Mouse (Mus musculus) adrenal gland, adult 8-10 months (tissue): Measurements from ENCODE around the gene Epha3. TPM values are rescaled to one million over a fixed set of nuclear protein-coding genes. Genes with fewer than 3 reads are reported as not detected.

Experiments
- DNase-seq: peaks from one replicate; pipeline ENCODE4 v3.0.0; 2022
- total RNA-seq, 4 experiments: library from RNA; stranded (reverse); gene quantifications; 2 replicates each; pipeline ENCODE4 v1.2.4; 2022

The Epha3 gene
- total RNA-seq, 4 experiments from 2014 or later = 0.63 to 3.1 (median 1.00) TPM

GRCm38 (mm10) chr16:63782101-63782500 lies 81.9 kb downstream of the Epha3 start:
- no peak for DNase-seq

- DNase-seq = no peak
Observed at GRCm38 (mm10) chr16:63780151-63780550, 83.8 kb downstream of the Epha3 start.

GRCm38 (mm10) chr16:63777811-63778210 lies 86.2 kb downstream of the Epha3 start:
- no peak for DNase-seq

GRCm38 (mm10) chr16:63772566-63772965 lies 91.4 kb downstream of the Epha3 start:
- DNase-seq = no peak

- DNase-seq = no peak
Observed at GRCm38 (mm10) chr16:63767589-63767988, 96.4 kb downstream of the Epha3 start.

GRCm38 (mm10) chr16:63761177-63761576 lies 102.8 kb downstream of the Epha3 start:
- DNase-seq = no peak

- DNase-seq = no peak
Observed at GRCm38 (mm10) chr16:63760112-63760511, 103.9 kb downstream of the Epha3 start.

- no peak for DNase-seq
Observed at GRCm38 (mm10) chr16:63753052-63753451, 110.9 kb downstream of the Epha3 start.

GRCm38 (mm10) chr16:63747817-63748216 lies 116.2 kb downstream of the Epha3 start:
- no peak for DNase-seq

- DNase-seq = no peak
Observed at GRCm38 (mm10) chr16:63745465-63745864, 118.5 kb downstream of the Epha3 start.

GRCm38 (mm10) chr16:63743208-63743854 lies 120.6 kb downstream of the Epha3 start:
- no peak for DNase-seq

GRCm38 (mm10) chr16:63719235-63719634 lies 144.7 kb downstream of the Epha3 start:
- DNase-seq = no peak

GRCm38 (mm10) chr16:63717317-63717716 lies 146.7 kb downstream of the Epha3 start:
- no peak for DNase-seq

GRCm38 (mm10) chr16:63706912-63707868 lies 156.8 kb downstream of the Epha3 start:
- DNase-seq = no peak

- DNase-seq = no peak
Observed at GRCm38 (mm10) chr16:63689371-63689770, 174.6 kb downstream of the Epha3 start.

- no peak for DNase-seq
Observed at GRCm38 (mm10) chr16:63684211-63684610, 179.8 kb downstream of the Epha3 start.

- DNase-seq = no peak
Observed at GRCm38 (mm10) chr16:63674426-63674825, 189.5 kb downstream of the Epha3 start.

- no peak for DNase-seq
Observed at GRCm38 (mm10) chr16:63673236-63673840, 190.6 kb downstream of the Epha3 start.

- DNase-seq = no peak
Observed at GRCm38 (mm10) chr16:63665897-63666464, 198.0 kb downstream of the Epha3 start.

- no peak for DNase-seq
Observed at GRCm38 (mm10) chr16:63658302-63658974, 205.5 kb downstream of the Epha3 start.

- DNase-seq = no peak
Observed at GRCm38 (mm10) chr16:63657743-63658142, 206.2 kb downstream of the Epha3 start.

- DNase-seq = no peak
Observed at GRCm38 (mm10) chr16:63653393-63653918, 210.5 kb downstream of the Epha3 start.
